Mouse (Mus musculus): ENCODE results near the gene Lpp. TPM values are rescaled to one million over a fixed set of nuclear protein-coding genes. Genes with fewer than 3 reads are reported as not detected.

Gene Lpp
- polyA plus RNA-seq, 1 experiment from 2014 or later = 42.6 TPM

DNA sequence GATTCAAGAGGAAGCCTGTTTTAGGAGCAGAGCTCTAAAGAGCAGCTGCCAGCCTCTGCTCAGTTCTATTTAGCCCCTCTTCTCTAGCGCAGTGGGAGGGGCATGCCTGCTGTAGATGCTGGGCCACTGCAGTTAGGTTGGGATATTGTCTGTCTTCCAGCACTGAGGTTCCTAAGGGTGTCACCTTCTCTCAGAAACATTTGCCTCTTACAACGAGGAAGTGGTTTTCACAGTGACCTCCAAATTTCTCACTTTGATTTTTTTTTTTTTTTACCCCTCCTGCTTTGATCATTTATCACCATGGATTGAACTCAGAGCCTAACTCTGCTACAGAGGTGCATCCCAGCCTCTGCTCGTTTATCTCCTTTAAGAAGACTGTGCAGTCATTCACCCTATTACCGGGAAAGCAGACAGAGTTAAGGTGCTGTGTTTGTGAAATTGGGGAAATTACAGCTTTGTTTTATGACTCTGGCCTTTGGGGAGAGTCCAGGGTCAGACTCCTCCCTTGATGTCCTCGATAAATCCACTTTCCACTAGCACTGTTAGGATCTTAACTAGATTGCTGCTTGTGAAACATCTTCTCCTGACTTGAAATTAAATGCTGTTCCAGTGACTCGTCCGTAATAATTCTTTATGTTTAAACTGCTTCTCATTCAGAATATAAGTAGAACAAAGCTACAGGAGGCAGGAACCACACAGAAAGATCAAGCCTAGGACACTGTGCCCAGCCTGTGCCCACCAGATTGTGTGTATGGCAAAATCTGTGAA is 111.7 kb downstream of the Lpp start:
- peaks cover 31% of the 10 kb centered on the region for H3K4me1 ChIP-seq (replicated peaks)
- H3K27ac ChIP-seq = no peak overlapping the region
- H3K9ac ChIP-seq = no peak overlapping the region
- no peaks in the 10 kb centered on the region for H3K36me3 ChIP-seq
- no peak overlapping the region for H3K4me3 ChIP-seq
- no peak overlapping the region for H3K4me2 ChIP-seq
- ATAC-seq (replicated peaks; ENCODE audit: insufficient number of reproducible peaks, insufficient read depth, low FRiP score, low read depth) = no peak
- H3K27me3 ChIP-seq = no peaks in the 10 kb centered on the region
- 66% methylated on average over 7 of the region's 7 CpGs for WGBS
- H3K9me3 ChIP-seq (replicated peaks) = no peaks in the 10 kb centered on the region

DNA sequence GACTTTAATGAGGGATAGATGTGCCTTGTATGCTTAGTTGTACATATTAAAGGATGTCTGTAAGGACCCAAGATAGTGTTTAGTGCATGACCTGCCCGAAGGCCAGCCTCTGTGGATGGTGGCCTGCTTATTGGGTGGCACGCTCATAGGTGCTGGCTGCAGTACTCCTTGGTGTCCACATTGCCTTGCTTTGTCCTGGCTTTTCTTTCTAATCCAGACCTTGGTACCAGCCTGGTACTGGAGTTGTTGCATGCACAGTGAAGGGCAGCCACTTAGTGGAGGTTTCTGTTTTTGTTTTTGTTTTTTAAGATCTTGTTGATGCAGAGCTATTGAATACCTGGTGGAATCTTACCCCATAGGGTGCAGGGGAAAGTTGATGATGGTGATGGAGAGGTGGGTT is 112.9 kb downstream of the Lpp start:
- no peak for ATAC-seq (replicated peaks; ENCODE audit: insufficient number of reproducible peaks, insufficient read depth, low FRiP score, low read depth)
- Histone ChIP-seq H3K9ac (no peak overlapping the region), H3K4me1 (replicated peaks) (peaks cover 25% of the 10 kb centered on the region), H3K4me3 (no peak overlapping the region), H3K9me3 (replicated peaks) (no peaks in the 10 kb centered on the region), H3K27ac (no peak overlapping the region), H3K4me2 (no peak overlapping the region), H3K36me3 (no peaks in the 10 kb centered on the region), H3K27me3 (no peaks in the 10 kb centered on the region)
- WGBS = 89% methylated on average over 2 of the region's 2 CpGs

- Histone ChIP-seq H3K4me3 (no peak overlapping the region), H3K9ac (no peak overlapping the region), H3K9me3 (replicated peaks) (no peaks in the 10 kb centered on the region), H3K4me1 (replicated peaks) (peaks cover 20% of the 10 kb centered on the region), H3K36me3 (no peaks in the 10 kb centered on the region), H3K4me2 (no peak overlapping the region), H3K27ac (no peak overlapping the region), H3K27me3 (no peaks in the 10 kb centered on the region)
- WGBS = 53% methylated on average over 4 of the region's 4 CpGs
- no peak for ATAC-seq (replicated peaks; ENCODE audit: insufficient number of reproducible peaks, insufficient read depth, low FRiP score, low read depth)
Measured at GRCm38 (mm10) chr16:24506740-24507139, 113.4 kb downstream of the Lpp start.

- no peak overlapping the region for H3K4me3 ChIP-seq
- no peak overlapping the region for H3K9ac ChIP-seq
- H3K4me2 ChIP-seq = no peak overlapping the region
- H3K27me3 ChIP-seq = no peaks in the 10 kb centered on the region
- H3K9me3 ChIP-seq (replicated peaks) = no peaks in the 10 kb centered on the region
- no peaks in the 10 kb centered on the region for H3K36me3 ChIP-seq
- WGBS = 94% methylated on average over 5 of the region's 5 CpGs
- no peak overlapping the region for H3K27ac ChIP-seq
- peaks cover 27% of the 10 kb centered on the region for H3K4me1 ChIP-seq (replicated peaks)
- ATAC-seq (replicated peaks; ENCODE audit: insufficient number of reproducible peaks, insufficient read depth, low FRiP score, low read depth) = no peak
Measured at GRCm38 (mm10) chr16:24507927-24508540, 114.7 kb downstream of the Lpp start.

DNA sequence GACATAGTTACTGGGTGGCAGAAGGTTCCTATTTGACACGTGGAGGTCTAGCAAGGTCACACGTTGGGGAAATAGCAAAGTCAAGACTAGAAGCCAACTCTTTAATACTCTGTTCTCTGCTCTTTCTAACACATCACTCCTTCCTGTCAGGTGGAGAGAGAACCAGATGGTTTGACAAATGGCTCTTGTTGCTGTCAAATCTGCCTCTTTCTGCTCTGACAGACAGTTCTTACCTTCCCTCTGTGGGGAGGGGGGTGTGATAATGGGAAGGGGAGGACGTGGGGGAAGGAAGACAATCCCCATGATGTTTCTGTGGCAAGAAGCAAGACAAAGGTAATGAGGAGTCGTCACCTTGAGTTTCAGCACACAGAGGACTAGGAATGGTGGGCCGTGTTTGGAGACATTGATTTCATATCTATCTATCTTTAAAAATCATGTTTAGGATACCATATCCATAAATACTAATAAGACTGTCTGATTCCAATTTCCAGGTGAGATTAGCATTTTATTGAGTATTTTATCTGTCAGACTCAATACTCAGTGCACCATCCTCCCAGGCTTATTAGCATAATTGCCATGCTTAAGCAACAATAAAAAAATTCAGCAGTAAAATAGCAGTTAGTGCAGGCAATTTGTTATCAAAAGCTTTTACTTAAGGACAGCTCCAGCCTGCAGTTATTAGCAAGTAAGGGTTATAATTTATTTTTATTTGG is 115.9 kb downstream of the Lpp start:
- no peaks in the 10 kb centered on the region for H3K36me3 ChIP-seq
- H3K9me3 ChIP-seq (replicated peaks) = no peaks in the 10 kb centered on the region
- no peaks in the 10 kb centered on the region for H3K27me3 ChIP-seq
- ATAC-seq (replicated peaks; ENCODE audit: insufficient number of reproducible peaks, insufficient read depth, low FRiP score, low read depth) = no peak
- no peak overlapping the region for H3K27ac ChIP-seq
- peaks cover 26% of the 10 kb centered on the region for H3K4me1 ChIP-seq (replicated peaks)
- H3K4me2 ChIP-seq = no peak overlapping the region
- WGBS = 64% methylated on average over 5 of the region's 5 CpGs
- no peak overlapping the region for H3K4me3 ChIP-seq
- no peak overlapping the region for H3K9ac ChIP-seq

GRCm38 (mm10) chr16:24509813-24510166 is 116.5 kb downstream of the Lpp start:
- no peaks in the 10 kb centered on the region for H3K27me3 ChIP-seq
- no peak overlapping the region for H3K4me2 ChIP-seq
- H3K9me3 ChIP-seq (replicated peaks) = no peaks in the 10 kb centered on the region
- peak overlapping the region; percentile 25; the same call in 1 of the 2 replicates for H3K27ac ChIP-seq
- ATAC-seq (replicated peaks; ENCODE audit: insufficient number of reproducible peaks, insufficient read depth, low FRiP score, low read depth) = no peak
- 68% methylated on average over 1 of the region's 1 CpGs for WGBS
- H3K36me3 ChIP-seq = no peaks in the 10 kb centered on the region
- no peak overlapping the region for H3K4me3 ChIP-seq
- H3K4me1 ChIP-seq (replicated peaks) = peaks cover 26% of the 10 kb centered on the region
- H3K9ac ChIP-seq = no peak overlapping the region

DNA sequence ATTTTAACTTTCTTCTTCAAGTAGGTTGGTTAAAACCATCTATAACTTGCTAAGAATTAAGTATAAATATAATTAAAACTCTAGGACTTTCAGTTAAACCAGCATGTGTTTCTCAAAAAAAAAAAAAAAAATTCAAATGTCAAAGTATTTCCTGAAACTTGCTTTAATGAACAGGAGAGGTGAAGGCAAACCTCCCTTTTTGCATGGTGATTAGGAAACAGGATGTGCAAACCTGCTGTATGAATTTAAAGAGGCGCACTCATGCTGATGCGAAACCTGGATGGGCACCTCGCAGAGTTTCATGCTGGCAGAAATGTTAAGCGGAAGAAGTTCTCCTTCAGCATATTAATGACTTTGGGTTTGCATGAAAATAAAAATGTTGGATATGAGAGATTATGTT is 119.9 kb downstream of the Lpp start:
- H3K27me3 ChIP-seq = no peaks in the 10 kb centered on the region
- H3K4me1 ChIP-seq (replicated peaks) = peaks cover 34% of the 10 kb centered on the region
- WGBS = 88% methylated on average over 4 of the region's 4 CpGs

GRCm38 (mm10) chr16:24514802-24515727 is 121.8 kb downstream of the Lpp start:
- Histone ChIP-seq H3K9me3 (replicated peaks) (no peaks in the 10 kb centered on the region), H3K4me1 (replicated peaks) (peaks cover 28% of the 10 kb centered on the region), H3K27ac (no peak overlapping the region), H3K27me3 (no peaks in the 10 kb centered on the region), H3K9ac (no peak overlapping the region), H3K36me3 (no peaks in the 10 kb centered on the region), H3K4me2 (no peak overlapping the region), H3K4me3 (no peak overlapping the region)
- ATAC-seq (replicated peaks; ENCODE audit: insufficient number of reproducible peaks, insufficient read depth, low FRiP score, low read depth) = no peak
- 72% methylated on average over 11 of the region's 11 CpGs for WGBS

More for the DNA sequence above, 119.9 kb downstream of the Lpp start:
- no peak overlapping the region; the same call in 1 of the 2 replicates for H3K4me2 ChIP-seq
- no peak overlapping the region for H3K9ac ChIP-seq
- H3K27ac ChIP-seq = no peak overlapping the region
- H3K4me3 ChIP-seq = no peak overlapping the region
- ATAC-seq (replicated peaks; ENCODE audit: insufficient number of reproducible peaks, insufficient read depth, low FRiP score, low read depth) = no peak
- H3K9me3 ChIP-seq (replicated peaks) = no peaks in the 10 kb centered on the region
- no peaks in the 10 kb centered on the region for H3K36me3 ChIP-seq

GRCm38 (mm10) chr16:24516993-24517392 is 123.7 kb downstream of the Lpp start:
- Histone ChIP-seq H3K9me3 (replicated peaks) (no peaks in the 10 kb centered on the region), H3K27ac (no peak overlapping the region), H3K4me3 (no peak overlapping the region), H3K4me1 (replicated peaks) (peaks cover 25% of the 10 kb centered on the region), H3K4me2 (no peak overlapping the region), H3K36me3 (no peaks in the 10 kb centered on the region), H3K27me3 (no peaks in the 10 kb centered on the region), H3K9ac (no peak overlapping the region)
- 75% methylated on average over 3 of the region's 3 CpGs for WGBS
- no peak for ATAC-seq (replicated peaks; ENCODE audit: insufficient number of reproducible peaks, insufficient read depth, low FRiP score, low read depth)

- Histone ChIP-seq H3K9me3 (replicated peaks) (no peaks in the 10 kb centered on the region), H3K4me2 (no peak overlapping the region), H3K27me3 (no peaks in the 10 kb centered on the region), H3K9ac (no peak overlapping the region), H3K4me3 (no peak overlapping the region), H3K27ac (no peak overlapping the region), H3K4me1 (replicated peaks) (peaks cover 19% of the 10 kb centered on the region), H3K36me3 (no peaks in the 10 kb centered on the region)
- ATAC-seq (replicated peaks; ENCODE audit: insufficient number of reproducible peaks, insufficient read depth, low FRiP score, low read depth) = no peak
- 66% methylated on average over 9 of the region's 9 CpGs for WGBS
Measured at GRCm38 (mm10) chr16:24517501-24518042, 124.3 kb downstream of the Lpp start.

DNA sequence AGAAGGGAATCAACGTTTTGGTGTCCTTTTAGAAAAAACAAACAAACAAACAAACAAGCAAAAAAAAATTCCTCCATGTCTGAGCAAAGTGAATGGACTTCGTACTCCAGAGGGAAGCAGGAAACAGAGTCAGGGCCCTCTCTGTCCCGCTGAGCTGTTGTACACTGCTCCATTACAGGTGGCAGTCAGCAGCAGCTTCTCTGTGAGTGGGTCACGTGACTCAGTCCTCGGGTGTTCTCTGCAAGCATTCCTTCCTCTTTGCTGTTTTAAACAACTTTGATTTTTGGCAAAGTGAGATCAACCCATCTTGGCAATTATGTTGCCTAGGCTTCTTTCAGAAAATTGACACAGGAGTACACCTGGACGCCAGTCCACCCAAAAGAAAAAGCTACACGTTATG is 125.5 kb downstream of the Lpp start:
- no peak for ATAC-seq (replicated peaks; ENCODE audit: insufficient number of reproducible peaks, insufficient read depth, low FRiP score, low read depth)
- H3K27ac ChIP-seq = no peak overlapping the region
- H3K4me2 ChIP-seq = no peak overlapping the region
- H3K9ac ChIP-seq = no peak overlapping the region
- H3K36me3 ChIP-seq = no peaks in the 10 kb centered on the region
- H3K27me3 ChIP-seq = no peaks in the 10 kb centered on the region
- no peaks in the 10 kb centered on the region for H3K9me3 ChIP-seq (replicated peaks)
- H3K4me1 ChIP-seq (replicated peaks) = peaks cover 14% of the 10 kb centered on the region
- no peak overlapping the region for H3K4me3 ChIP-seq
- 69% methylated on average over 7 of the region's 7 CpGs for WGBS

All from heart, embryonic 15.5 days (tissue).